Mouse (Mus musculus) erythroblast, embryonic 14.5 days (primary cell): Measurements from ENCODE around the gene Hcfc1.

Experiments used
- GATA1 ChIP-seq: IDR thresholded peaks from 2 replicates; pipeline ENCODE4 v1.6.1; 2012; ENCODE audit warnings: low read length, inconsistent platforms, mixed read lengths
- TAL1 ChIP-seq: IDR thresholded peaks from 3 replicates; pipeline ENCODE4 v1.6.1; 2012; ENCODE audit warnings: low read length, inconsistent platforms, mixed read lengths

GRCm38 (mm10) chrX:73897959-73898358 lies 68.2 kb downstream of the Hcfc1 start:
- no peak for TF ChIP-seq TAL1
- no peak for TF ChIP-seq GATA1
